Mouse (Mus musculus) colon, adult 2 months (tissue): Measurements from ENCODE around the gene Vsig4. TPM values are rescaled to one million over a fixed set of nuclear protein-coding genes. Genes with fewer than 3 reads are reported as not detected.

Source experiments
- polyA plus RNA-seq: library from polyadenylated mRNA; depleted of rRNA; stranded (reverse); fragments of >200 nt; gene quantifications from 2 replicates; pipeline ENCODE4 v1.2.3, GENCODE M21; 2012; rRNA removed

Gene Vsig4
- not detected in 2 replicates for polyA plus RNA-seq

GRCm38 (mm10) chrX:96293338-96293737 is at the start of gene Vsig4:
Gene Vsig4 (minus strand): TSS chrX:96293438.

Other genes starting within 250 kb of the Vsig4 start
- gene Msn, start 197.4 kb downstream of the Vsig4 start, polyA plus RNA-seq, result 24.4 and 26.8 TPM in 2 replicates
- 14.6 and 17.3 TPM in 2 replicates for gene Heph, start 161.9 kb upstream of the Vsig4 start, polyA plus RNA-seq
- not detected in 2 replicates for gene Hsf3, start 162.9 kb upstream of the Vsig4 start, polyA plus RNA-seq